Mouse (Mus musculus) liver, embryonic 14.5 days (tissue): ENCODE data around the gene Ier5. TPM values are rescaled to one million over a fixed set of nuclear protein-coding genes. Genes with fewer than 3 reads are reported as not detected.

Experiments
- ATAC-seq: fragments of 200-750 bp; cut with Nextera tagmentation; 2 replicates; pipeline ENCODE4 v1.8.0; 2017; ENCODE audit warnings: moderate number of reproducible peaks, mild to moderate bottlenecking, moderate library complexity; ENCODE audit not compliant: insufficient read depth
- DNase-seq, 3 experiments: peaks; one replicate each; pipeline ENCODE4 v3.0.0-alpha.2; 2012 to 2013; ENCODE audit warnings: low read depth in 3 of 3, low spot score in 3 of 3
- H3K27ac ChIP-seq: fragments of 300-500 bp; sonication (generic); 2 replicates; pipeline ENCODE4 v1.5.1; 2014; ENCODE audit warnings: moderate library complexity, mild to moderate bottlenecking, control low read depth, inconsistent platforms
- H3K27me3 ChIP-seq: fragments of 300-500 bp; sonication (generic); 2 replicates; pipeline ENCODE4 v1.6.1; 2014; ENCODE audit warnings: mild to moderate bottlenecking, low read length, moderate library complexity; ENCODE audit not compliant: control insufficient read depth, insufficient read depth
- H3K36me3 ChIP-seq: fragments of 300-500 bp; sonication (generic); replicated peaks from 2 replicates; pipeline ENCODE4 v1.6.1; 2014; ENCODE audit warnings: low read depth; ENCODE audit not compliant: control insufficient read depth, insufficient read depth
- H3K4me1 ChIP-seq, 2 experiments: fragments of 200-500 bp in 1 of 2; fragments of 300-500 bp in 1 of 2; sonication (generic) in 1 of 2; replicated peaks; 2 replicates each; pipeline ENCODE4 v1.6.1; 2012 to 2014; ENCODE audit warnings: antibody characterized with exemption in 1 of 2, inconsistent platforms in 1 of 2, low read length in 1 of 2; ENCODE audit not compliant: control insufficient read depth in 2 of 2, insufficient read depth in 2 of 2
- H3K4me2 ChIP-seq: fragments of 300-500 bp; sonication (generic); 2 replicates; pipeline ENCODE4 v1.6.1; 2014; ENCODE audit warnings: low read depth, mild to moderate bottlenecking, control low read depth, moderate library complexity
- H3K4me3 ChIP-seq, 2 experiments: fragments of 200-500 bp in 1 of 2; fragments of 300-500 bp in 1 of 2; sonication (generic) in 1 of 2; 2 replicates each; pipeline ENCODE4 v1.5.1; 2012 to 2014; ENCODE audit warnings: low read depth in 2 of 2, low read length in 2 of 2, mild to moderate bottlenecking in 2 of 2, control low read depth in 1 of 2, inconsistent platforms in 1 of 2, moderate library complexity in 1 of 2; ENCODE audit not compliant: insufficient read depth in 1 of 2
- H3K9ac ChIP-seq: fragments of 300-500 bp; sonication (generic); replicated peaks from 2 replicates; pipeline ENCODE4 v1.6.1; 2014; ENCODE audit warnings: mild to moderate bottlenecking, control low read depth, moderate library complexity
- H3K9me3 ChIP-seq: fragments of 300-500 bp; sonication (generic); 2 replicates; pipeline ENCODE4 v1.6.1; 2016; ENCODE audit warnings: low read length, mixed read lengths; ENCODE audit not compliant: control insufficient read depth
- CTCF ChIP-seq: IDR thresholded peaks from 2 replicates; pipeline ENCODE4 v1.5.1; 2016; ENCODE audit warnings: antibody characterized with exemption, low read depth, control low read depth
- EP300 ChIP-seq: IDR thresholded peaks from 2 replicates; pipeline ENCODE4 v1.6.1; 2016; ENCODE audit warnings: antibody characterized with exemption, low read depth
- WGBS: fragments of 180-500 bp; shearing (Covaris S2); extraction: QIAGEN DNeasy Blood & Tissue Kit; methylation state at CpG from one replicate; pipeline ENCODE4 v1.1.7; 2014; ENCODE audit not compliant: insufficient replicate concordance; 5-methylcytosine and 5-hydroxymethylcytosine counted together
- polyA plus RNA-seq, 2 experiments: library from polyadenylated mRNA; depleted of rRNA in 1 of 2; stranded (reverse) in 1 of 2; unstranded in 1 of 2; fragments of >200 nt; fragmentation: Nextera tagmentation in 1 of 2; extraction: Ambion mirVana in 1 of 2; gene quantifications; 2 replicates each; pipeline versions ENCODE4 v1.2.1 to v1.2.3; 2012 to 2014

The Ier5 gene
- polyA plus RNA-seq, 2 experiments, result 2.9 to 5.8 TPM

DNA sequence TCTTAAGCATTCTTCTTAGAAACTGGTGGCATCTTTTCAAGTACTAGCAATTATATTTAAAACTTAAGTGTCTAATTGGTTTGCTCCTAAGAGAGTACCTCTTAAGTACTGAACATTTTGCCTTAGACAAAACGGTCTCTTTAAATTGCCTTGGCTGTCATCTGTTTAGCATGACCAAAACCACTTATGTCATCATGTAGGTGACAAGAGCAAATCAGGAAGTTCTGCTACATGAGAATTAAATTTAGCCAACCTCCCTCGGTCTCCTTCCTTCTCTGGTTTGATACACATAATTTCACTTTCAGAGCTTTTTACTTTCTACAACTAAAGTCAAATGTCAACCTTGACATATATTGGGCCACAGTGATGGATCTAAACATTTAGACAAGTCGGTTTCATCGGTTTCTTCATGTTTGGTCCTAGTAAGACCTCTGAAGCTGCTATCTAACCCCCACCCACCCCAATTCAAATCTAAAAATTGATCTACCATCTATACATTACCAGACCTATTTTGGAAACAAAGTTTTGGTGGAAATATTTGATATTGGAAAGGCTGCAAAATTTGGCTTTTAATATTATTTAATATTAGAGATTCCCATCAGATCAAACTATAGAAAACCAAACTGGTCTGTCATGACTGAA is 2.7 kb downstream of the Ier5 start:
- H3K9ac ChIP-seq, result peak overlapping the region; percentile 95
- peaks cover 17 to 20% of the 10 kb centered on the region in 2 experiments for H3K4me1 ChIP-seq
- no peak for DNase-seq
- H3K27ac ChIP-seq, result peak overlapping the region; percentile 96
- H3K27me3 ChIP-seq, result no peaks in the 10 kb centered on the region
- no peaks in the 10 kb centered on the region; the same call in 1 of the 2 replicates for H3K36me3 ChIP-seq
- peak overlapping the region; percentile 86 to 98 for H3K4me3 ChIP-seq
- H3K4me2 ChIP-seq, result peak overlapping the region; percentile 89
- ATAC-seq, result no peak
- TF ChIP-seq EP300 (no peak), CTCF (no peak)
- H3K9me3 ChIP-seq, result no peaks in the 10 kb centered on the region
- 29% methylated on average over 4 of the region's 4 CpGs for WGBS

- WGBS, result 79% methylated on average over 9 of the region's 9 CpGs
- no peaks in the 10 kb centered on the region; the same call in 1 of the 2 replicates for H3K36me3 ChIP-seq
- ATAC-seq (no peak), DNase-seq (no peak)
- TF ChIP-seq CTCF, result no peak
- TF ChIP-seq EP300, result no peak
- no peak overlapping the region for H3K4me2 ChIP-seq
- peaks cover 13 to 24% of the 10 kb centered on the region in 2 experiments for H3K4me1 ChIP-seq
- no peak overlapping the region for H3K4me3 ChIP-seq
- H3K27me3 ChIP-seq, result no peaks in the 10 kb centered on the region
- no peak overlapping the region for H3K9ac ChIP-seq
- no peaks in the 10 kb centered on the region for H3K9me3 ChIP-seq
- no peak overlapping the region for H3K27ac ChIP-seq
These were observed 5.3 kb downstream of the Ier5 start for GRCm38 (mm10) chr1:155093971-155094707.

DNA sequence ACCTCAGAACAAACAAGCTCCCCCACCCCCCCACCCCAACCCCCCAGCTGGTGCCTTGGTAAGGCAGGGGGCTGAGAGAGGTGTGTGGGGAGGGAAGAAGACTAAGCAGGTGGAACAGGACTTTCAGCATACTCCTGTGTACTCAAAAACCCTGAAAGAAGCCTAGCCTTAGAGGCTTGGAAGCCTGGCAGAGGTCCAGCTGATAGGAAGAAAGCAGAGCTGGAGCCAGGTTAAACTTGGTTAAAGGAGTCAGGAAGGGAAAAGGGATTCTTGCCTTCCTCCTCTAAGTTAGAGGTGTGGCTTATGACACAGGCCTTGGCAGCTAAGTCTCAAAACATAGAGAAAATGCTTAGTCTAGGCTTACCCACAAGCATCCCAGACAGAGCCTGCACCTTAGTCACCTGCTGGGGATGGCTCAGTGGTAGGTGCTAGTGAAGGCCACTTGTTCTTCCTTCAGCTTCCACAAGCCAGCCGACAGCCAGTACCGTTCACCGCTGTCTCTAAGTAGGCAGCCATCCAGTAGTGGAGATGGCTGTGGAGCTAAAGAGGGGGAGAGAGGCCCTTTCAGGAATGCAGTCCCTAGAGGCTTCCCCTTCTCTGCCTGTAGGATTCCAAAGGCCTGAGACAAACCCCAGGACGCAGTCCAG is 6.2 kb downstream of the Ier5 start:
- Histone ChIP-seq H3K4me1 (peaks cover 13 to 30% of the 10 kb centered on the region in 2 experiments), H3K4me2 (no peak overlapping the region), H3K9ac (no peak overlapping the region), H3K27ac (no peak overlapping the region), H3K27me3 (no peaks in the 10 kb centered on the region), H3K9me3 (no peaks in the 10 kb centered on the region), H3K36me3 (no peaks in the 10 kb centered on the region; the same call in 1 of the 2 replicates), H3K4me3 (no peak overlapping the region)
- ATAC-seq, result no peak
- TF ChIP-seq CTCF, result no peak
- no peak for TF ChIP-seq EP300
- WGBS, result 86% methylated on average over 4 of the region's 4 CpGs
- DNase-seq, result no peak

GRCm38 (mm10) chr1:155091842-155092800 is 7.3 kb downstream of the Ier5 start:
- 45% methylated on average over 14 of the region's 14 CpGs for WGBS
- H3K4me3 ChIP-seq, result no peak overlapping the region
- H3K9me3 ChIP-seq, result no peaks in the 10 kb centered on the region
- no peak overlapping the region for H3K4me2 ChIP-seq
- no peak for DNase-seq
- H3K4me1 ChIP-seq, result peaks cover 11 to 28% of the 10 kb centered on the region in 2 experiments
- no peak overlapping the region for H3K27ac ChIP-seq
- H3K27me3 ChIP-seq, result no peaks in the 10 kb centered on the region
- no peak for TF ChIP-seq EP300
- no peak for TF ChIP-seq CTCF
- H3K9ac ChIP-seq, result no peak overlapping the region
- no peak for ATAC-seq
- no peaks in the 10 kb centered on the region; the same call in 1 of the 2 replicates for H3K36me3 ChIP-seq
